Comparison of ENCODE assay signal across 1 mouse cellular context in the genomic region with DNA sequence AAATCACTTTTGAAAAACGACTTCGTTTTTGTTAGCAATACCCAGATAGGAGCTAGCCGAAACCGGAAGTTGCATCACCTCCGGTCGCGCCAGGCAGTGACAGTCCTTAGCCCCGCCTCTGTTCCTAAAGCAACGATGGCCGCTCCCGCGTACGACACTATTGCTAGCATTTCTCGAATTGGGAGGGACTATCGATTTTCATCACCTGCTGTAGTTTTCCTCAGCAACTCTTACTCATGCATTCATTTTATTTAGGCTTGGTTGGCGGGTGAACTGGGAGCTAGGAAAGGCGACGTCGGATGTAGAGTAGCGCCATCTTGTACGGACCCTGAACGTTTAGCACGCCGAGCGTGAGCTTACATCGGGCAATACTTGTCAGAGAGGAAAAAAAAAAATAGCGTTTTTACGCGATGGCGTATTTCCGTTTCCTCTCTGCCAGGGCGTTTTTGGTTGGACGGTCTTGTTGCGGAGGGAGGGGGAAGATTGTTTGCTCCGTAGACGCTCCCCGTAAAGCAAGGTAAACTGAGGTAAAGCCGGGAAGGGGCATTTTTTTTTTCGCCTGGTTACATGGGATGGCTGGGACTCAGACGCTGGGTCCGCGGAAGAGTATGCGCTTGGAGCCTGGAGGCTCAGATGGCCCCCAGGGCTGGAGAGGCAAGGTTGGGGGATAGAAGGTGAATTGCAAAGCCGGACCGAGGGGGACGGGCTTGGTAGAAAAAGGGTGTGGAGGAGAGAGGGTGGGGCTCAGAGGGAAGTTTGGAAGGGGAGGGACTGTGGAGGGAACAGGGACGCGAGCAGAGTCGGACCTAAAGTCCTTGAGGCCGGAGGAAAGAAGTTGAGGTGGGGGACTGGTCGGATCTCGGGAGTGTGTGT.
TF ChIP-seq lines count a peak whose summit lies in the region.

A gene (minus strand): TSS at position 64 of the 873 bp plus-strand sequence.
A gene (plus strand): TSS at position 449 of the 873 bp plus-strand sequence.

TF ChIP-seq in CH12.LX, 34 proteins besides CTCF, POLR2A, EP300 and RAD21 (continued from another document):
- TF ChIP-seq ZC3H11A (IDR thresholded peaks at IDR 0.05; ENCODE audit: low read depth, low read length) (no peak), BHLHE40 (IDR thresholded peaks at IDR 0.05; ENCODE audit: low read depth, low read length) (peak; percentile 58), NRF1 (IDR thresholded peaks at IDR 0.05; ENCODE audit: low read depth, low read length) (peak; percentile 85), UBTF (IDR thresholded peaks at IDR 0.05; ENCODE audit: low read depth, low read length) (peak; percentile 52; the same call in 1 of the 2 replicates), NELFE (IDR thresholded peaks at IDR 0.05; ENCODE audit: low read depth, low read length) (peak; percentile 89), CHD1 (IDR thresholded peaks at IDR 0.05; ENCODE audit: low read depth, low read length) (no peak), PAX5 (IDR thresholded peaks at IDR 0.05; ENCODE audit: low read length) (no peak), SIN3A (IDR thresholded peaks at IDR 0.05; ENCODE audit: low read length) (peak; percentile 77), USF2 (conservative IDR thresholded peaks at IDR 0.05; ENCODE audit: low read depth, low read length) (no peak), KAT2A (IDR thresholded peaks at IDR 0.05; ENCODE audit: insufficient replicate concordance, low read length) (peak; percentile 90), ZMIZ1 (IDR thresholded peaks at IDR 0.05; ENCODE audit: low read depth, low read length) (peak; percentile 85), SMC3 (IDR thresholded peaks at IDR 0.05; ENCODE audit: low read depth, low read length) (no peak), ZNF384 (IDR thresholded peaks at IDR 0.05; ENCODE audit: low read depth, low read length) (peak; percentile 98), ETS1 (conservative IDR thresholded peaks at IDR 0.05; ENCODE audit: low read depth, low read length) (peak; percentile 53; the same call in 1 of the 2 replicates), HCFC1 (IDR thresholded peaks at IDR 0.05; ENCODE audit: low read depth, low read length) (peak; percentile 93), JUND (conservative IDR thresholded peaks at IDR 0.05; ENCODE audit: low read depth, low read length) (peak; percentile 92), POLR2AphosphoS2 (IDR thresholded peaks at IDR 0.05; ENCODE audit: low read depth, low read length) (peak; percentile 76; the same call in 1 of the 2 replicates), ELF1 (IDR thresholded peaks at IDR 0.05; ENCODE audit: low read depth, low read length) (peak; percentile 84), MXI1 (IDR thresholded peaks at IDR 0.05; ENCODE audit: low read depth, low read length) (peak; percentile 58; the same call in 1 of the 2 replicates), ZKSCAN1 (IDR thresholded peaks at IDR 0.05; ENCODE audit: borderline replicate concordance, low read depth, low read length) (no peak; the same call in 1 of the 2 replicates), TBP (conservative IDR thresholded peaks at IDR 0.05; ENCODE audit: low read depth, low read length) (peak; percentile 83; the same call in 1 of the 2 replicates), MAX (IDR thresholded peaks at IDR 0.05; ENCODE audit: low read length) (peak; percentile 89), RCOR1 (conservative IDR thresholded peaks at IDR 0.05; ENCODE audit: low read depth, low read length) (peak; percentile 99), IRF4 (IDR thresholded peaks at IDR 0.05; ENCODE audit: low read depth, low read length) (peak; percentile 91), TCF12 (IDR thresholded peaks at IDR 0.05; ENCODE audit: low read depth, low read length) (peak; percentile 76), JUN (IDR thresholded peaks at IDR 0.05; ENCODE audit: insufficient read depth, low read depth, low read length) (peak; percentile 66; the same call in 1 of the 2 replicates), CHD2 (IDR thresholded peaks at IDR 0.05; ENCODE audit: low read length) (no peak; the same call in 1 of the 2 replicates), MEF2A (IDR thresholded peaks at IDR 0.05; ENCODE audit: borderline replicate concordance, low read depth, low read length) (peak; percentile 12), USF1 (IDR thresholded peaks at IDR 0.05; ENCODE audit: low read depth, low read length) (no peak)
TF ChIP-seq in CH12.LX: peak in this region for 26.
